Mouse (Mus musculus) hindbrain, postnatal 0 days (tissue): ENCODE results near the gene Tap2. TPM values are rescaled to one million over a fixed set of nuclear protein-coding genes. Genes with fewer than 3 reads are reported as not detected.
A peak's percentile ranks its signal among the peaks of the same experiment; 100 is the strongest.

Experiments used
- ATAC-seq: fragments of 200-750 bp; cut with Nextera tagmentation; 2 replicates; pipeline ENCODE4 v1.8.0; 2017; ENCODE audit warnings: mild to moderate bottlenecking, moderate TSS enrichment, moderate library complexity
- DNase-seq: peaks from one replicate; pipeline ENCODE4 v3.0.0-alpha.2; 2015; ENCODE audit warnings: low spot score
- H3K27ac ChIP-seq: fragments of 300-500 bp; sonication (generic); 2 replicates; pipeline ENCODE4 v1.5.1; 2014; ENCODE audit warnings: mild to moderate bottlenecking
- H3K27me3 ChIP-seq: fragments of 300-500 bp; sonication (generic); 2 replicates; pipeline ENCODE4 v1.6.1; 2014; ENCODE audit warnings: low read length, mixed read lengths; ENCODE audit not compliant: insufficient read depth
- H3K36me3 ChIP-seq: fragments of 300-500 bp; sonication (generic); 2 replicates; pipeline ENCODE4 v1.6.1; 2014; ENCODE audit warnings: low read length, mixed read lengths; ENCODE audit not compliant: insufficient read depth
- H3K4me1 ChIP-seq: fragments of 300-500 bp; sonication (generic); 2 replicates; pipeline ENCODE4 v1.6.1; 2014; ENCODE audit warnings: antibody characterized with exemption, low read length, mixed read lengths; ENCODE audit not compliant: insufficient read depth
- H3K4me2 ChIP-seq: fragments of 300-500 bp; sonication (generic); 2 replicates; pipeline ENCODE4 v1.6.1; 2014; ENCODE audit warnings: low read depth, mild to moderate bottlenecking, low read length, moderate library complexity, mixed read lengths
- H3K4me3 ChIP-seq: fragments of 300-500 bp; sonication (generic); 2 replicates; pipeline ENCODE4 v1.5.1; 2014; ENCODE audit warnings: low read length
- H3K9ac ChIP-seq: fragments of 300-500 bp; sonication (generic); replicated peaks from 2 replicates; pipeline ENCODE4 v1.6.1; 2014; ENCODE audit warnings: mild to moderate bottlenecking, low read length, moderate library complexity, mixed read lengths
- H3K9me3 ChIP-seq: fragments of 300-500 bp; sonication (generic); 2 replicates; pipeline ENCODE4 v1.6.1; 2016; ENCODE audit warnings: low read length, mixed read lengths
- CTCF ChIP-seq: IDR thresholded peaks from 2 replicates; pipeline ENCODE4 v1.5.1; 2016; ENCODE audit warnings: antibody characterized with exemption, control low read depth, low read depth
- WGBS: fragments of 180-500 bp; shearing (Covaris S2); extraction: QIAGEN DNeasy Blood & Tissue Kit; methylation state at CpG from one replicate; pipeline ENCODE4 v1.1.7; 2014; 5-methylcytosine and 5-hydroxymethylcytosine counted together
- polyA plus RNA-seq: library from polyadenylated mRNA; unstranded; fragments of >200 nt; fragmentation: Nextera tagmentation; extraction: Ambion mirVana; gene quantifications from 2 replicates; pipeline ENCODE4 v1.2.1, GENCODE M21; 2015
- total RNA-seq: library from RNA; depleted of rRNA; stranded (reverse); fragments of >200 nt; gene quantifications from 2 replicates; pipeline ENCODE4 v1.2.3, GENCODE M21; 2014

The Tap2 gene
- total and polyA plus RNA-seq, 2 experiments from 2014 or later, result 0.89 to 6.5 TPM

GRCm38 (mm10) chr17:34193468-34193867 lies 9.9 kb upstream of the Tap2 start:
- Histone ChIP-seq H3K27ac (no peak overlapping the region), H3K36me3 (no peaks in the 10 kb centered on the region), H3K4me2 (no peak overlapping the region), H3K4me1 (peaks cover 5% of the 10 kb centered on the region; the same call in 1 of the 2 replicates), H3K27me3 (peaks cover 32% of the 10 kb centered on the region), H3K9ac (no peak overlapping the region), H3K4me3 (no peak overlapping the region), H3K9me3 (no peaks in the 10 kb centered on the region)
- no peak for TF ChIP-seq CTCF
- ATAC-seq, result no peak
- DNase-seq, result no peak
- 55% methylated on average over 8 of the region's 8 CpGs for WGBS

GRCm38 (mm10) chr17:34194723-34195122 lies 8.6 kb upstream of the Tap2 start:
- no peak overlapping the region for H3K4me3 ChIP-seq
- H3K4me1 ChIP-seq, result peaks cover 5% of the 10 kb centered on the region; the same call in 1 of the 2 replicates
- H3K27ac ChIP-seq, result no peak overlapping the region
- TF ChIP-seq CTCF, result no peak
- no peak overlapping the region for H3K9ac ChIP-seq
- H3K4me2 ChIP-seq, result no peak overlapping the region
- WGBS, result 88% methylated on average over 4 of the region's 4 CpGs
- peaks cover 32% of the 10 kb centered on the region for H3K27me3 ChIP-seq
- H3K9me3 ChIP-seq, result no peaks in the 10 kb centered on the region
- DNase-seq (no peak), ATAC-seq (no peak)
- no peaks in the 10 kb centered on the region for H3K36me3 ChIP-seq

GRCm38 (mm10) chr17:34196491-34196890 lies 6.8 kb upstream of the Tap2 start:
- H3K4me1 ChIP-seq, result peaks cover 5% of the 10 kb centered on the region; the same call in 1 of the 2 replicates
- WGBS, result 36% methylated on average over 12 of the region's 12 CpGs
- TF ChIP-seq CTCF, result no peak
- DNase-seq (no peak), ATAC-seq (no peak)
- no peak overlapping the region for H3K4me2 ChIP-seq
- no peak overlapping the region for H3K27ac ChIP-seq
- no peak overlapping the region for H3K4me3 ChIP-seq
- peaks cover 32% of the 10 kb centered on the region for H3K27me3 ChIP-seq
- H3K9me3 ChIP-seq, result no peaks in the 10 kb centered on the region
- H3K9ac ChIP-seq, result no peak overlapping the region
- H3K36me3 ChIP-seq, result no peaks in the 10 kb centered on the region

GRCm38 (mm10) chr17:34196941-34197894 lies 6.1 kb upstream of the Tap2 start, which contains the start of gene Psmb8:
Gene Psmb8 (plus strand): TSS chr17:34197721.
- no peak within 1 kb of the TSS for H3K27ac ChIP-seq
- DNase-seq (peak; percentile 94), ATAC-seq (peak; percentile 89)
- H3K27me3 ChIP-seq, result peaks cover 26% of the 10 kb centered on the region
- peak within 1 kb of the TSS; percentile 35; the same call in 1 of the 2 replicates for H3K9ac ChIP-seq
- peaks cover 5% of the 10 kb centered on the region; the same call in 1 of the 2 replicates for H3K4me1 ChIP-seq
- H3K4me2 ChIP-seq, result peak within 1 kb of the TSS; percentile 75
- no peak for TF ChIP-seq CTCF
- WGBS, result 6% methylated on average over 41 of the region's 41 CpGs
- peak within 1 kb of the TSS; percentile 44 for H3K4me3 ChIP-seq
- H3K9me3 ChIP-seq, result no peaks in the 10 kb centered on the region
- no peaks in the 10 kb centered on the region for H3K36me3 ChIP-seq

DNA sequence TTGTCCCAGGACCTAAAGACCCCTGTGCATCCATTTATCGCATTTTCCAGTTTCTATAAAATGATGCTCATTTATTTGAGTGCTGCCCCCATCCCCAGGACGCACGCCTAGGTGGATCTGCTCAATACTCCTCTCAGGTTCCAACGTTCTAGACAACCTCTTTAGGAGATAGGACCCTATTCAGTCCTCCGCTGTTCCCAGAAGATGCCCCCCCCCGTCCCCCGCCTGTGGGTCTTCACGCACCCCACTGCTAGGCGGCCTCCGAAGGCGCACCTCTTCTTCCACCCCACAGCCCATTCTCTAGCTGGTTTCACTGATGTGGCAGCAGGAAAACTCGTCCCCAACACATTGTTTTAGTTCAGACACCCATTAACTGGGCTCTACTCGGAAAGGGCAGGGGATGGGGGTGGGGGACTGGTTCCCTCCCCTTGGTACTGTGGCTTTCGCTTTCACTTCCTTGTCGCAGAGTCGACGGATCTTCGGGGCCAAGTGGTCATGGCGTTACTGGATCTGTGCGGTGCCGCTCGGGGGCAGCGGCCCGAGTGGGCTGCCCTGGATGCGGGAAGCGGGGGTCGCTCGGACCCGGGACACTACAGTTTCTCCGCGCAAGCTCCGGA lies 5.3 kb upstream of the Tap2 start:
- Histone ChIP-seq H3K27me3 (peaks cover 24% of the 10 kb centered on the region), H3K9me3 (no peaks in the 10 kb centered on the region), H3K36me3 (no peaks in the 10 kb centered on the region), H3K4me3 (peak overlapping the region; percentile 44), H3K4me2 (peak overlapping the region; percentile 75), H3K27ac (no peak overlapping the region), H3K4me1 (peaks cover 5% of the 10 kb centered on the region; the same call in 1 of the 2 replicates), H3K9ac (0 out of 2 replicates have a peak overlapping the region, but pooled peaks have one; percentile 35)
- 2% methylated on average over 32 of the region's 32 CpGs for WGBS
- ATAC-seq (peak; percentile 28; the same call in 1 of the 2 replicates), DNase-seq (peak; percentile 16)
- no peak for TF ChIP-seq CTCF

DNA sequence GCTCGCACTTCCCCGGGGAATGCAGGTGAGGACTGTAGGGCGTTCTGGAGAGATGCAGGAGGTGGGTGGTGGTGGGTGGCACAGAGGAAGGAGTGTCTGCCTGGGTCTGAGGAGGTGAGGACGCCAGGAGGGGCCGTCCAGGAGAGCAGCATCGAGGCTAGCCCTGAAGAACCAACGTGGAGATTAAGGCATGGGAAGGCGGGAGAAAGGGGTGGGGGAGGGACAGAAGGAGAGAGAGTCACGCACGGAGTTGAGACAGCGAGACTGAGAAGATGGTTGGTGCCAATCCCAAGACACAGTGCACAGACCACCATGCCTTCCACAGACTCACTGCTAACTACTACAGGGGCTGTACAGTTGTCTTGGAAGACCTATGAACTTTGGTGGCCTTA lies 4.8 kb upstream of the Tap2 start:
- Histone ChIP-seq H3K9me3 (no peaks in the 10 kb centered on the region), H3K27ac (no peak overlapping the region), H3K27me3 (peaks cover 24% of the 10 kb centered on the region), H3K4me3 (peak overlapping the region; percentile 44), H3K36me3 (no peaks in the 10 kb centered on the region), H3K4me2 (peak overlapping the region; percentile 75), H3K9ac (0 out of 2 replicates have a peak overlapping the region, but pooled peaks have one; percentile 35), H3K4me1 (peaks cover 5% of the 10 kb centered on the region; the same call in 1 of the 2 replicates)
- ATAC-seq (no peak), DNase-seq (no peak)
- 9% methylated on average over 11 of the region's 11 CpGs for WGBS
- no peak for TF ChIP-seq CTCF
